Mouse (Mus musculus) activated CD4-positive, CD25-positive, alpha-beta regulatory T cell, adult 4 months (primary cell): ENCODE measurements around the gene Pabpc4. TPM values are rescaled to one million over a fixed set of nuclear protein-coding genes. Genes with fewer than 3 reads are reported as not detected.
"Not testable (repeated sequence)": the region's sequence is repeated elsewhere in the genome, so short reads cannot be mapped to it uniquely, and the experiment has no call there.

ENCODE experiments used
- ATAC-seq: one replicate; pipeline ENCODE4 v1.8.0; 2017
- polyA plus RNA-seq, 2 experiments: library from polyadenylated mRNA; unstranded; fragments of 100-300 nt; shearing (Covaris generic); gene quantifications; one replicate each; pipeline ENCODE4 v1.2.1; 2017

Pabpc4 gene
- polyA plus RNA-seq, 2 experiments from 2014 or later, result 15.3 to 22.6 TPM

DNA sequence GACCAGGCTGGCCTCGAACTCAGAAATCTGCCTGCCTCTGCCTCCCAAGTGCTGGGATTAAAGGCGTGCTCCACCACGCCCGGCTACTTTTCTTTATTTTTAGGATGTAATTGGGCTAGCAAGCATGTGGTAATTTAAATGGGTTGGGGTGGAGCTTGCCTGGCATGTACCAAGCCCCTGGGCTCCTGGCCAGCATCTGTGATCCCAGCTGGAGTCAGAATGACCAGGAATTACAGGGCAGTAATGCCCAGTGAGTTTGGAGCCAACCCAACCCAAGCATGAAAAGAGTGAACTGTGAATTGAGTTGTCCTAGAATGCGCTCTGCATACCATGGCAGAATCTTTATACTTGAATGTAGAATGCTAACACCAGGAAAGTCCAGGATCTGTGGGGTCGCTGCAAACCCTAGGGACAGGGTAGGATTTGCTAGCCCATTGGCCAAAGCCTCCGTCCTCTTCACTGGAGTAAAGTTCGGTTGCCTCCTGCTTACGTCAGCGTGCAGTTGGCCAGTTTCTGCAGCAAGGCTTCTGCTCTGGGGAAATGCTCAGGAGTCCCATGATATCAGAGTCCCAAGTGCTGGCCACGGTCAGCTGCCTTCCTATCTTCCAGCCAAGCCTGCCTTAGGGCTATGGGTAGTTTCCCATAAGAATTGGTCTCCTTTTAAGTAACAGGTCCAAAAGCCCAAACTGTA lies 37.0 kb downstream of the Pabpc4 start:
- no peak for ATAC-seq

DNA sequence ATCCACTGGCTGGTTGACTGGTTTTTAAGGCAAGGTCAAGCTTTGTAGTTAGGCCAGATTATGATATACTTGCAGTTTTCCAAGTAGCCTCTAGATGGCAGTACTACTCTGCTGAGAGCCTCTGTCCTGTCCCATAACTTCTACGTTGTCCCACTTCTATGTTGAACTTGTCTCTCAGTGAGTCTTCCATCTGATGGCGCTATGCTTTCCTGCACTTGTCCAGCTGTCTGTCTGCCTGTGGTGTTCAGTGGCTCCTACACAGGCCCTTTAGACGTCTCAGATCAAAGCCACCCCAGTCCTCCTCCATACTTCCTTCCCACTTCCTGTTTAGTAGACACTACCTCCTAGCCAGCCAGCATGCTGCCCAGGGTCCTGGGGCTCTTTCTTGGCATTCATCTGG lies 43.6 kb downstream of the Pabpc4 start:
- ATAC-seq, result peak; percentile 80

DNA sequence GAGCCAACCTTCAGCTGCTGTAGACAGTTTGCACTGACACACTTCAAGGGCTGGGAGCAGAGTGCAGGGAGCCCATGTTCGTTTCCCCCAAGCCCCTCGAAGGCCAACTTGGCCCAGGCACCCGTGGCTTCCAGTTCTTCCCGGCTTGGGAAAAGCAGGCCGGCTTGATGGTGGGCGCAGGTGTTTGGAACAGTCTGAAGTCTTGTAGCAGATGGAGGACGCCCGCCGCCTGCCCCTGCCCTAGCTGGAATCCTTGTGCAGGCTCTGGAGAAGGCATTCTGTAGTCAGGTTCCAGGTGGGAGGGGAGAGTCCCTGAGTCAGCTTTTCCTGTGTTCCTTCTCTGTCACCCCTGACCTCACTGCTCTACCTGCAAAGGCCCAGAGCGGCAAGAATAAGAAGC lies 44.8 kb downstream of the Pabpc4 start:
- ATAC-seq, result no peak

DNA sequence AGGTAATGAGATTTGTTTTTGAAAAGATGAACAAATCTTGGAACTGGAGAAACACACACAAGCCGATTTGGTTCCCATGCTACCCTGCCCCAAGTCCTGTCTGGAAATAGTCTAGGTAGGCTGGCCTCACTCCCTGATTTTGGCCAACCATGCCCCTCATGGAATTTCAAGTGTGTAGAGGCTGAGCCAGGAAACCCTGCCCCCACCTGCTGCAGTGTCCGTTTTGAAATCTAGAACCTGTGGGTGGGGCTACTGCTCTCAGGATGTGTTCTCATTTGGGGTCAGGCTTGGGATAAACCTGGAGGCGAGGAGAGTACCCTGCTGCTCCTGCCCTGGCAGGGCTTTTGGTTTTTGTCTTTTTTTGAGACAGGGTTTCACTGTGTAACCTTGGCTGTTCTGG lies 46.1 kb downstream of the Pabpc4 start:
- ATAC-seq, result no peak

DNA sequence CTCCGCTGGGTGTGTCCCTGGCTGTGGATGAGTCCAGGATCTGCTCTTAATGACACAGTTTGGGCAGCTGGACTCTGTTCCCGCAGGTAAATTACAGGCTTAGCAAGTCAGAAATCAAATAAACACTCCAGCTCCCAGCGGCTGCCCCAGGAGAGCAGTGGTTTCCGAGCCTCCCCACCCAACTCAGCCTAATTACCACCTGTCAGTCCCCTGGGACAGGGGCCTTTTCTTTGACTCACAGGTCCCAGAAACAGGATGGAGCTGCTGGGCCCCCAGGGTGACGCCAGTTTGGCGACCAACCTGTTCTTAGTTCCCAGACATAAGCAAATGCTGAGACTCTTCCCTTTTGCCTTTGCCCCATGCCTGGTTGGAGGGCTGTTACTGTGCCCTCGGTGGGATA lies 49.7 kb downstream of the Pabpc4 start:
- no peak for ATAC-seq

DNA sequence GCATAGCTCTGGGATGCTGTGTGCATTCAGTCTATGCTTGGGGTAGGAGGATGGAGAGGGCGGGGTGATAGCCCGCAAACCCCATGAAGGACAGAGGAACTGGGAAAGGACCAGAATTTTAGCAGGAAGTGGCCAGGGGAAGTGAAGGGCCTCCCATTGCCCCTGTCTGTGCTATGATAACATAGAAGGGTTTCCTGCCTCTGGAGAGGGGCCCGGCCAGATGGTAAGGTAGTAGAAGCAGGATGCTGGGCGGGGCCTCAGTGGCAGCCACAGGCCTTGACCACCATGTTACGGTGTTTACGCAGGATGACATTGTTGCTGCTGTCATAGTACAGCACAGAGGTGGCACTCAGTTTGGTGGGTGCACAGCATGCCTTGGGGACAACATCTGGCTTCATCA lies 50.9 kb downstream of the Pabpc4 start:
- no peak for ATAC-seq

DNA sequence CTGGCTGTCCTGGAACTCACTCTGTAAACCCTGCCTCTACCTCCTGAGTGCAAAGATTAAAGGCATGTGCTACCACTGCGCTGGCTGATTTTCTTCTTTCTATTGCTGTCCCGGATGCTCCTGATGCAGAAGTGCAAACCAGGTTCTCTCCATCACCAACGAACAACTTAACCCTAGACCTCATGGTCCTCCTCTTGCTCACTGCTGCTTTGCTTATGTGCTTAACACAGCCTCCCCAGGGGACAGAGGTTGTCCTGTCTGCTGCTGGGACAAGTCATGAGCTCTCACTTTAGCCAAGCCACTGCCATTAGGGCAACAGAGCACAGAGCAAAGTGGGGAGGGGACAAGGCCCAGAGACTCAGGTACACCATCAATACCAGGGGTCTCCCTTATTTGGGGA lies 52.3 kb downstream of the Pabpc4 start:
- no peak for ATAC-seq

DNA sequence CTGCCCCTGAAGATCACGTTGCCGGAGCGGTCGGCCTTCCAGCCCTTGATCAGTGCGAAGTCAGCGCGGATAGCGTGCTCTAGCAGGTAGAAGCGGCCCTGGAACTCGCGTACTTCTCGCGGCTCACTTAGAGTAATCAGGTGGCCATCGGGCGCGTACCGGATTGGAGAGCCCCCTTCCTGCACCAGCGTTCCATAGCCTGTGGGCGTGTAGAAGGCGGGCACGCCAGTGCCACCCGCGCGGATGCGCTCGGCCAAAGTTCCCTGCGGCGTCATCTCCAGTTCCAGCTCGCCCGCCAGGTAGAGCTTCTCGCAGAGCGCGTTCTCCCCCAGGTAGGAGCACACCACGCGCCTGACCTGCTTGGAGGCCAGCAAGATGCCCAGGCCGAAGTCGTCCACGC lies 60.8 kb downstream of the Pabpc4 start:
- ATAC-seq, result not testable (repeated sequence)

DNA sequence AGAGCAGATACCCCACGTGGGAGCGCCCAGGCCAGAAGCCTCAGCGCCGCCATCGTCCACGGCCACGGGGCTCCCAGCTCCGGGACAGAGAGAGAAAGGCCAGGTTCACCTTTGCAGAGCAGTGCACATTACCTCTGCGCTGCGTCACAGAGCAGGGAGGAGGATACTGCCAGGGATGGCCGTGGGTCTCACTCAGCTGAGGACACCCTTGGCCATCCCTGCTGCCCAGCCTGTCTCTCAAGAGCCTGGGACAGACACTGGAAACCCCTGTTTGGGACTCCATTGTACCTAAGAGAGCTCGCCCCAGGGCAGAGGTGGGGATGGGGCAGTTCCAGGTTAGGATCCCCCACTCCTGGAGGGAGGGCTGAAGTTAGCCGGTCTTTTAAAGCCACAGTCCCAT lies 61.4 kb downstream of the Pabpc4 start, which contains the start of gene Oxct2a:
Gene Oxct2a, minus strand, starts transcription at position 101 of the 400 bp plus-strand sequence.
- no peak for ATAC-seq

DNA sequence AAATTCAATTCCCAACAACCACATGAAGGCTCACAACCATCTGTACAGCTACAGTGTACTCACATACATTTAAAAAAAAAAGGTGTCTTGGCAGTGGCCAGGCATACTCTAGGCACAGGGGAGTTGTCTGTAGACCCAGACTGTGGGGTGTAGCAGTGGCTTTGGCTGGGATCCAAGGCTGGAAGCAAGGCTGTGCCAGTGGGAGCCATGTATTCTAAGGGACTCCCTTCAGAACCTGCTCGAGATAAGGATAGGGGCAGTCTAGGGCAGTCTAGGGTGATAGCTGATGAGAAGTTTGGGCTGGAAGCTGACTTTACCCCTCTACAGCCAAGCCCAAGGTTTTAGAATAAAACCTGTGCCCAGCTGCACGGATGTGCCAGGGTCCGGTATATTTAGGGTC lies 63.9 kb downstream of the Pabpc4 start:
- no peak for ATAC-seq

DNA sequence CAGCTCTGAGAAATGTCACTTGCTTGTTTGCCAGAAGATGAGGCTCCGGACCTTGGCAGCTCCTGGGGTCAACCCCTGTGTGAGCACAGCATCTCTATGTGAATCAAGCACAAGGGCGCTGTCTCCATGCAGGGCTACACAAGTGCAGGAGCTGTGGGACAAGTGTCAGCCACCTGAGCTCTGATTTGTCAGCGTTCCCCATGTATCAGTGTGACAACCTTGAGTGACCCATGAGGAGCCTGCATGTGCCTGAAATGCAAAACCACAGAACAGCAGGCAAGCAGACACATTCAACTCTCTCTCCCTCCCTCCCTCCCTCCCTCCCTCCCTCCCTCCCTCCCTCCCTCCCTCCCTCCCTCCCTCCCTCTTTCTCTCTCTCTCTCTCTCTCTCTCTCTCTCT lies 65.5 kb downstream of the Pabpc4 start:
- ATAC-seq, result no peak

DNA sequence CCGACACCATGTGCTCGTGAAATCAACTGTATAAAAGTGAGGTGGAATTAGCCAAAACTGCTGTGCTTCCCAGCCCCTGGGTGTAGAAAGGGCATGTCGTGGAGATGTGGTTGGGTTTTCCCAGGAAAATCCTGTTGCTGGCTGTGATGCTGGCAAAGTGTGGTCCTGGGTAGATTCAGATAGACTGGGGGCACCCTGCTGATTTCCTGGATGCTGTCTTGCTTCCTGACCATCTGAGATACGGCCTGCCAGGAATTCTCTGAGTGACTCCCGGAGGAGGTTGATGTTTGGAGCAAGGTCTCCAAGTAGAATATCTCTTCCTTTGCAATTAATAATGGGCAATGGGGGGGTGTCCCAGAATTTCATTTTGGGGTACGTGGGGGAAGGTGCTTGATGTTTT lies 66.8 kb downstream of the Pabpc4 start:
- no peak for ATAC-seq

DNA sequence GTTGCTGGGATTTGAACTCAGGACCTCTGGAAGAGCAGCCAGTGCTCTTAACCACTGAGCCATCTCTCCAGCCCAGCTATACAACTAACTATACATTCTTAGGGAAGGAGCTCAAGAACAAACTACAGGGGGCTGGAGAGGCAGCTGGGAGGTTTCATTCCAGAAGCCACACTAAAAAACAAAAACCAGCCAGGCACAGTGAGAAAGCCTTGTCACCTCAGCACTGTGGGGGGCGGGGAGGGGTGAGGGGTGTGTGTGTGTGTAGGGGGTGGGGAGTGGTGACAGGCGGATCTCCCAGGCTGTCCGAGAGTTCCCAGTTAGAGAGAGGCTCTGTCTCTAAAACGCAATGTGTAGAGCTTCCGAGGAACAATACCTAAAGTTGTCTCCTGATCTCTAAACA lies 69.2 kb downstream of the Pabpc4 start:
- ATAC-seq, result no peak

DNA sequence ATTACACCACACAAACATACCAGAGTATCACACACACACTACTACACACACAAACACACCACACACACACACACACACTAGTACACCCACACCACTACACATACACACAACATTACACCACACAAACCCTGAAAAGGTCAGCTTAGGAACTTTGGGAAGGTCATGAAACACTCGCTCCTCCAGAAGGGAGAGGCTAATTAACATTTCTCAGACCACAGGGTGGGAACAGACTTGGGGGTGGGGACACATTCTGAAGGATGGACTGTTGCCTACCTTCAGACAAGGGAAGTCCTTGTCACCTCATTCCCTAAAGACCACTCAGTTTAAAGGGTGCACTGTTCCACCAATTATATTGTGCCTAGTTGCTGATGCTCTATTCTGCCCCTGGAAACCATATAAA lies 69.8 kb downstream of the Pabpc4 start:
- not testable (repeated sequence) for ATAC-seq

DNA sequence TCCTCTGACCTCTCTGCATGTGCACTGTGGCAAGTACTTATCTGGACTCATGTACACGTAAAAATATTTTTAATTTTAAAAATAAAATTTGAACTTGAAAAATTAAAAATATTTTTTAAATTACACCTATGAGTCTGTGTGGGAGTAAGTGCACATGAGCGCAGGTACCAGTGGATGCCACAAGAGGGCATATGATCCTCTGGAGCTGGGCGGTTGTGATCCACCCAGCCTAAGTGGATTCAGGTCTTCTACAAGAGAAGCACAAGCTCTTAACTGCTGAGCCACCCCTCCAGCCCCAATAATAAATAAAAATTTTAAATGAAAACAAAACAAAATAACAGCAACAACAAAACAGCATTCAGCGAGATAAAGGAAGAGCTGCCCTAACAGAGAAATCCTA lies 71.0 kb downstream of the Pabpc4 start:
- no peak for ATAC-seq

DNA sequence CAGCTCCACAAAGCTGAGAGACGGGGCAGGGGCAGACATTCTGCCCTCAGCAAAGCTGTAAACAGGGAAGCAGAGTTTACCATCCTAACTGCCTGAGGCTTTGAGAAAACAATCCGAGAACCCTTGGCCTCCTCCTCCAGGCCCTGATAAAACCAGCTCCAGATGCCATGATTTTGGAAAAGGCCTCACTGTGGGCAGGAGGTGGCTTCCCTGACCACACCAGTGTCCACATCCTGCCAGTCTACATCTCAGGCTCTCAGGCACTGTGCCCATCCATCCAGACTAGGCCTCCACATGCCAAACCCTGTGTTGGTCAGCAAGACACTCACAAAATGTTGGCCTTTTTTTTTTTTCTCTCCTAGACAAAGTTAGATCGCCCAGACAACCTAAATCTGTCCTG lies 72.0 kb downstream of the Pabpc4 start:
- ATAC-seq, result no peak

DNA sequence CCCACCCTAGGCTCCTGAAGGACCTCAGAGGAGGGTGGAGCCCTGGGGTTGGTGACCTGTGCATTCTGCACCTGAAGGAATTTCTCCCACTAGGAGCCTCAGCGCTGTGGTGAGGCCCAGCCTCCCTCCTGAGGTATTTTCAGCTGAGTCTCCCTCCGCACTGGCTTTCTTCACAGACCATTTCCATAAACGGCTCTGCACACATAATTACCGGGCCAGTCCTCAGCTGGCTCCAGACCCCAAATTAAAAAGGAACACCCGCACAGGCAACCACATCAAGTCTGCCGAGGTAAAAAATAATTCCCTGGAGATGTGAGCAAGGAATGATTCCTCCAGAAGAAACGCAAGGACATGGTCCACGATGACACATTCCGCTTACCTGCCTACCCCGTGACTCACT lies 73.1 kb downstream of the Pabpc4 start:
- not testable (repeated sequence) for ATAC-seq

DNA sequence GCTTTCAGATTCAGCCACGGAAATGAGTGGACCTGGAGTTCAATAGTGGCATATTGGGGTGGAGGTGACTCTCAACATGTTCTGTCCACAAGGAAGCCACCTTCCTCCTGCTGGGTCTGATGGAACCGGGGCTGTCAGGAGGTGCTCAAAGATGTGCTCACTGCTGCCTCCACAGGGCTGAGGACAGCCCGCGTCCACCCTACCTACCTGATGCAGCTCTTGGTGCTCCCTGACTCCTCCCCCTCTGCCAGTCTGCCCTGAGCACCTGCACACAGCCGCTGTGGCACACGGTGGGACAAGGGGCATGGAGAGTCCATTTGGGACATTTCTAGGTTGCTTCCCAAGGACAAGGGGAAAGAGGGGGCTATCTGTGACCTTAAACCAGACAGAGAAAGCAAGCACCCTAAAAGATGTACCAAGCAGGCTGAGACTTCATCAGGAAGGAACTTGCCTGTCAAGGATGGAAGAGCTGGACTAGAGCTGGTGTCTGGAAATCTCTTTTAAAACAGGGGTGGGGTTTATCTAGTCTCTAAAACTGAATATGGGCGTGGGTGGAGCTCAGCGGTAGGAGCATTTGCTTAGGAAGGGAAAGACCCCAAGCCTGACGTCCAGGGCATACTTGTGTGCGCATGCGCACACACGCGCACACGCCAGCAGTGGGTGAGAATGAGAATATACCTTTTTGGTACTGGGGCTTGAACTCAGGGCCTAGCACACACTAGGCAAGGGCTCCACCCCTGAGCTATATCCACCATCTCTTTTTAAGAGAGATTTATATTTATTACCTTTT lies 73.8 kb downstream of the Pabpc4 start:
- ATAC-seq, result no peak

DNA sequence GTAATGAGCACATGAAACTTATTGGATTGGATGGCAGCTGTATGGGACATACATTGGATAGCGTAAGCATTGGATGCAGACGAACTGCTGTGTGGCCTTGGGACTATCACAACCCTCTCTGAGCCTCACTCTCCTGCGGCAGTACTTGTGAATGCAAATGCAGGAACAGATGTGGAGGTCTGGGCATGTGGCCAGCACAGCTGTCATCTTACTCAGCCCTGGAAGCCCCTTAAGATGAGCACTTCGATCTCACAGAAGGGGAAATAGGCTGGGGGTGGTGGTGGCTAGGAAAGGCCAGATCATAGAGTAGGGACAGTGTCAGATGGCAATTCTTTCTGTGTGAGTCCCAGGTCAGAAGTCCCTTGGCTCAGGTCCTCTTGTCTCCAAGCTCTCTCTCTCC lies 75.5 kb downstream of the Pabpc4 start:
- no peak for ATAC-seq

DNA sequence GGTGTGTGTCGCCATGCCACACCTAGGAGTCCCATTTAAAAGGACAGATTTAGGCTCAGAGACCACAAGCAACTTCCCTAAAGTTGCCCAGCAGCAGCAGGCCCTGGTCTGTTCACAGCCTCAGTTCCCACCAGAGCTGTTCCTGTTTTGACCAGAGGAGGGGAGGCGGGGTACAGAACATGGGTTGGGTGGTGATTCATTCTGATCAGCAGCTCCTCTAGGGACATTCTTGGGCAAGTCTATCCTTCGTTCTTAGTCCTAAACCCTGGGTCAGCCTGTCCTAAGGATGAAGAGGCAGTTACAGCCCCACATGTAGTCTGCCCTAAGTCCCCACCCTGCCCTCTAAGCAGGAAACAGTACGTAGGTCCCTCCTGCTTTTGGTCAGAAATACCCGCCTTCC lies 78.1 kb downstream of the Pabpc4 start:
- no peak for ATAC-seq

DNA sequence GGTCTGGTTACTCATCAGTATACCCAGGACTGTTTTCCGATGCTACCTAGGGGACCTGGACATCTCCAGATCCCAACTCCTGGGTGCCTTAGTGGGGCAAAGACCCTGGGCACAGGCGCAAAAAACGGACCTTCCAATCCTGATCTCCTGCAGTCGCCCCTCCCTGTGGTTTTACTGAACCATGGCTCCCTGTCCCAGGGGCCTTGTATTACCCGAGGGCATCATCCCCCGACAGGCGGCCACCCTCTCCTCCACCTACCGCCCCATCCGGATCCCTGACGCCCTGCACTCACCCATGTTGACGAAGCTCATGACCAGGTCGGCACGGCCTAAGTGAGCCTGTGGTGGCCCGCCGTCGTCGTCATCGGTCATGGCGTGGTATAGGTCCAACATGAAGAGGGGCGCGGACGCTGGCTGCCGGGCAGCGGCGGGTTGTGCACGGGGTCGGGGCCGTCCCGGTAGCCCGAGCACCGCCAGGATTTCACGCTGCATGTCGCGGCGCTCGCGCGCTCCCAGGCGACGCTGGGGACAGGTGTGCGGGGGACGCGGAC lies 80.0 kb downstream of the Pabpc4 start:
- ATAC-seq, result peak; percentile 11

DNA sequence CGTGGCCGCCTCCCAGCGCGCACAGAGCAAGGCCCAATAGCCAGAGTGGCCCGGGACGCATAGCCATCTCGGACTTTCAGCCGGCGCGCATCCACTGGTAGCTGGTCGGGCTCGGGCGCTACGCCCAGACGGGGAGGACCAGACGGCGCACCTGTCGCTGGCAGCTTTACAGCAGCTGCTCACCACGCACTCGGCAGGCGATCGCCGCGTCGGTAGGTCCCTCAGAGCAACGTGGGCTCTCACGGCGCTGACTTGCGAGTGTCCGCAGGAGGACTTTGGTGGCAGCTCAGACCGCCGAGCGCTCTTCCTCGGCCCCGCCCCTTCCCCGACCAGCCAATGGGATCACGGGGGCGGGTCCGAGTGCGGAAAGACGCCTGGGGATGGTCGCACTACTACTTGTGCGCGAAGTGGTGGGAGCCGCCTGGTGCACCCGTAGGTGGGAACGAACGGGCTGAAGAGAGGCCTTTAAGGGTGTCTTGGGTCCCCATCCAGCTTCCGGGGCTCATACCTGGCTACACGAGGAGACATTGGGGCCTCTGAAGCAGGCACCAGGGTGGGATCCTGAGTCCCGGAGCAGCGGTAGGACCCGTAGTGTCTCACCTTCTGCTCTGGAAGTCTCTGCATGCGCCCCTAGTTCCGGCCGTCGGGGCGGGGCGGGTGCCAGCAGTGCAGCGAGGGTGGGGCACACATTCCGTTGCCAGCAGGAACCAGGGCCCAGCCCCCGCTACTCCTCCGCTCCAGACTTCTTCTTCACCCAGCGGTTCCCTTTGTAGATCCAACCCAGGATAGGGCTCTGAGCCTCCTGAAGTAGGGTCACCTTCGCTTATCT lies 80.7 kb downstream of the Pabpc4 start, which contains the start of gene Bmp8a:
Gene Bmp8a, minus strand, starts transcription at position 611 of the 829 bp plus-strand sequence.
- peak; percentile 83 for ATAC-seq

DNA sequence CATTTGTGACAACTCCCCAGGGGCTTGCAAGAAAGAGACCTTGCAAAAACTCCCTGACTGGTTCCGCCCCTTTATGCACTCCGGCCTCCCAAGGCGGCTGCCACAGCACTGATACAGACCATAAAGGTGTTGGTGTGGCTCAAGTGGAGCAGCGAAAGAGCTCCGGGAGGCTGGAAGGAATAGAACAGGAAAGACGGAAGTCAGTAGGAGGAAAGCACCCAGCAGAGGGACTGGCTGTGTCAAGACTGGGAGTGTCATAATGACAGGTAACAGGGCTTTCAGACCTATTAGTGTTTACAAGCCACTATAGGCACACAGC lies 81.3 kb downstream of the Pabpc4 start:
- no peak for ATAC-seq
